Mouse (Mus musculus) brain, embryonic 14.5 days (tissue): ENCODE measurements around the gene Zmiz1.

ENCODE experiments used
- CTCF ChIP-seq: fragments of 200-500 bp; IDR thresholded peaks from 2 replicates; pipeline ENCODE4 v1.5.1; 2012; ENCODE audit warnings: inconsistent platforms, mild to moderate bottlenecking, moderate library complexity, borderline replicate concordance; ENCODE audit not compliant: insufficient read depth, insufficient read length; ENCODE audit errors: extremely low read depth
- POLR2A ChIP-seq: fragments of 200-500 bp; IDR thresholded peaks from 2 replicates; pipeline ENCODE4 v1.6.1; 2012; ENCODE audit warnings: mild to moderate bottlenecking, inconsistent platforms, borderline replicate concordance; ENCODE audit not compliant: poor library complexity, insufficient read depth, insufficient read length, severe bottlenecking; ENCODE audit errors: extremely low read depth

DNA sequence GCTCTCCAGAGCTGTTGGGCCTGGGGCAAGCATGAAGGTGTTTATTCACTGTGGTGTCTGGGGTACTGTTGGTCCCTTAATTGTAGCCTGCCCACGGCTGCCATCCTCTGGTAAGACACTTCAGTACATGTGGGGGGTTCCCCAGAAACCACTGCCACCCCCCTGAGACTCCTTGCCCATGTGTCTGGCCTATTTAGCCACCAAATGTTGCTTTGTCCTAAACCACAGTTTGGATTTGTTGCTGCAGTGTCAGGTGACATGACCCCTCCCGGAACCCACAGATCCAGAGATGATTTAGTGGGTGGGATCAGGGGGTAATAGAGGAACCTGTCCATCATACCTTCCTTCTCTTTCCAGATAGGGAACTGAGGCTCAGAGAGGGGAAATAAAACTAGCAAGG is 12.1 kb downstream of the Zmiz1 start:
- TF ChIP-seq POLR2A (no peak), CTCF (no peak)
